Mouse (Mus musculus): Measurements from ENCODE around the gene Diexf.

Diexf gene

DNA sequence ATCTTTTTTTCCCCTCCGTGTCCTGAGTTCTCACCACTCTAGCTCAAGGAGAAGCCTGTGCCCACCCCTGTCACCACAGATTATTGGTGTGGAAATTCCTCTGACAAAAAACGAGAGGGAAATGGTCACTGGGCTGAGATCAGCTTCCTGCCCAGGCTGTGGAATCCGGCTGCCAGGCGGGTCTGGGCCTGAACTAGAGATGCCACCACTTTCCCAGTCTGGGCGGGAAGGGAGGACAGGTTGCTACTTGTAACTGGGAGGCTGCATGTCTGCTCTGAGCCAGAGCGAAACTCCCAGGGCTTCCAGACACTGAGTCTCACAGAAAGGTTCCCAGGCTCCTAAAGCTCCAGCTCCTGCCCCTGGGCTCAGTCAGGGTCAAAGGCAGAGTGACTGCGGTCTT lies 11.0 kb upstream of the Diexf start:
- ATAC-seq (ENCODE audit: insufficient number of reproducible peaks, low FRiP score, low TSS enrichment): no peak

DNA sequence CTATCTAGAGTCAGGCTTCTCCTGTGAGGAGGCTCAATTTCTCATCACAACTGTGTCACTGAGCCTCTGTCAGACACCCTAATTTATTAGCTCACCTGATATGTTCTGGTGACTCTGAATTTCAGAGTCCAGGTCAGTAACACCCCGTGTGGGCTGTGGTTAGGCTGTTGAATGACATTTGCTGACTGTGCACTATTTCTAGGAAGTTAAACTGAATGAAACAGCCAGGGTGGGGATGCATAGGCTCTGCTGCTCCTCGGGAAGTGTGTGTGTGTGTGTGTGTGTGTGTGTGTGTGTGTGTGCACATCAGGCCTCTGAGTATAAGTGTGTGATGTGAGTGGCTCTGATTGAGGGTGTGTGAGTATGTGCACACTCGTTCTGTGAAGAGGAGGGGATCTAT lies 8.6 kb upstream of the Diexf start:
- no peak for ATAC-seq (ENCODE audit: insufficient number of reproducible peaks, low FRiP score, low TSS enrichment)

GRCm38 (mm10) chr1:193138087-193138486 lies 8.0 kb upstream of the Diexf start:
- no peak for ATAC-seq (ENCODE audit: insufficient number of reproducible peaks, low FRiP score, low TSS enrichment)

- ATAC-seq (ENCODE audit: insufficient number of reproducible peaks, low FRiP score, low TSS enrichment): no peak
These were observed 3.7 kb upstream of the Diexf start for GRCm38 (mm10) chr1:193133726-193134125.

DNA sequence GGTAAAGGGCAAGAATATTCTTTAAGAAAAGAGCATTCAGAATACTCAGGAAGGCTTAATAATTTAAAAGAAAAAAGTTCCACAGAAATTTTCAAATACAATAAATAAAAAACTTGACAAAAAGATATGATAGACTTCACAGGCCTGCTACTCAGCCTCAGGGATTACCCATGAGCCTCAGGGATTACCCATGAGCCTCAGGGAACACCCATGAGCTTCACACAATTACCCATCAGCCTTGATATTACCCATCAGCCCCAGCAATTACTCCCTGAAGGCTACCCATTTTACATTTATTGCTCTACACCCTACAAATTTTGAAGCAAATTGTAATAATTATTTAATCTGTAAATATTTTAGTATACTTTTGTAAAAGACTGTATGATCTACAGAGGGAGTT lies 2.3 kb upstream of the Diexf start:
- no peak for ATAC-seq (ENCODE audit: insufficient number of reproducible peaks, low FRiP score, low TSS enrichment)

- ATAC-seq (ENCODE audit: insufficient number of reproducible peaks, low FRiP score, low TSS enrichment): no peak
These were observed 1.4 kb upstream of the Diexf start for GRCm38 (mm10) chr1:193131311-193131948.

GRCm38 (mm10) chr1:193130839-193131238 lies 767 bp upstream of the Diexf start:
- ATAC-seq (ENCODE audit: insufficient number of reproducible peaks, low FRiP score, low TSS enrichment): 0 out of 2 replicates have a peak, but pooled peaks have one; percentile 8

DNA sequence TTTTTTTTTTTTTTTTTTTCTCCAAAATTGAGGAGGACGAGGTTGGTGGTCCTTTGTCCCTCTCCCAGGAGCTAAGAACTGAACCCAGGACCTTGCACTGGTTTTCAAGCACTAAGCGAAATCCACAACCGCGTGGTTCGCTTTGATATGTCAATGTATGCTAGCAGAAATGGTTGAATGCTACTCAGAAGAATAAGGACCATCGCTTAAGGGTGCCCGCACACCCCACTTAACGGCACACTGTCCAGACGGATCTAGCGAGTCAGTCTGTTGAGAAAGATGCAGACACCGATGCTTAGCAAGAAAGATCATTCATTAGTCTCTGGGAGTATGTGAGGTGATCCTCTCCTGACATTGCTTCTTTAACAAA lies 369 bp upstream of the Diexf start:
- ATAC-seq (ENCODE audit: insufficient number of reproducible peaks, low FRiP score, low TSS enrichment): peak; percentile 42

DNA sequence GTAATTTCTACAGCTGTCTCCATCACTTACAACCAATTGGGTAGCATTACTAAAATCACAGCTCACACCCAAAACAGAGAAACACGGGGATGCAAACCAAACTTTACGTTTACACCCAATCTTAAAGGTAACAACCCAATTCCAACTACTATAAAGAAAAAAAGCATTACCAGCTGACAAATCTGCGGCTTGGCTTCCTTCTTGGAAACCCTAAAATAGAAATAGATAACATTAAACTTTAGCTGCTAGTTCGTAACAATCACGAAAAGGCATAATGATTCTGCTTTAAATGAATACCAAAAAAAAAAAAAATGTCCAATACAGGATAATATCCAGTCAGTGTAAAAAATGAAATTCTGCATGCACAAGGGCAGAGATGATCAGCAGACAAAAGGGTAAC lies 751 bp downstream of the Diexf start:
- ATAC-seq (ENCODE audit: insufficient number of reproducible peaks, low FRiP score, low TSS enrichment): no peak

- ATAC-seq (ENCODE audit: insufficient number of reproducible peaks, low FRiP score, low TSS enrichment): no peak
These were observed 2.0 kb downstream of the Diexf start for GRCm38 (mm10) chr1:193128055-193128454.

DNA sequence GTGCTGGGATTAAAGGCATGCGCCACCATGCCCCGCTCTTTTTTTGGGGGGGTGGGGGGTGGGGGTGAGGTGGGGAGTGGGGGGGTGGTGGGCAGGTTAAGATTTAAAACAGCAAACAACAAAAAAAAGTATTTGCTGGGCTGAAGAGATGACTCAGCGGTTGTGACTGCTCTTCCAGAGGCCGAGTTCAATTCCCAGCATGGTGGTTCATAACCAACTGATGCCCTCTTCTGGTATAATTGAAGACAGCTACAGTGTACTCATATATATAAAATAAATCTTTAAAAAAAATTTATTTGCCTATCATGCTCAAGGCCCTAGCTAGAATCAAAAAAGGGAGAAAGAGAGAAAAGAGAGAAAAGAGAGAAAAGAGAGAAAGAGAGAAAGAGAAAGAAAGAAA lies 4.2 kb downstream of the Diexf start:
- no peak for ATAC-seq (ENCODE audit: insufficient number of reproducible peaks, low FRiP score, low TSS enrichment)

- no peak for ATAC-seq (ENCODE audit: insufficient number of reproducible peaks, low FRiP score, low TSS enrichment)
These were observed 6.8 kb downstream of the Diexf start for GRCm38 (mm10) chr1:193123290-193123689.

- no peak for ATAC-seq (ENCODE audit: insufficient number of reproducible peaks, low FRiP score, low TSS enrichment)
These were observed 7.3 kb downstream of the Diexf start for GRCm38 (mm10) chr1:193122793-193123192.

GRCm38 (mm10) chr1:193112093-193112492 lies 18.0 kb downstream of the Diexf start:
- no peak for ATAC-seq (ENCODE audit: insufficient number of reproducible peaks, low FRiP score, low TSS enrichment)

DNA sequence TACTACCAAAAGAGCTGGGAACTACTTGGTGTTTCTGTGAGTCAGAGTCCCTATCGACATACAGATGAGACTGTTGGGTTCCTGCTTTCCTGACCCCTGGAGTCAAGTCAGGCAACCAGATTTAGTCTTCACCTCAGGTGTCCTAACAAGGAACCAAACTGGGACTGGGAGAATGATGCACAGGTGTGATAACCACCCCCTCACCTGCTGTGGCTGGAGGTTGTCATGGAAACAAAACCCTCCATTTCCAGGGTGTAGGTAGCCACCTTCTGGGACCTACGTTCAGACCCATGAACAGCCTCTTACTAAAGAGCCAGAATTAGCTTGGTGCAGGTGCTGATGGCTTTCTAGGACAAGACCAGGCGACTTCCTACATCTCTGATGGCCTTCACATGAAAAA lies 27.1 kb downstream of the Diexf start:
- no peak for ATAC-seq (ENCODE audit: insufficient number of reproducible peaks, low FRiP score, low TSS enrichment)

DNA sequence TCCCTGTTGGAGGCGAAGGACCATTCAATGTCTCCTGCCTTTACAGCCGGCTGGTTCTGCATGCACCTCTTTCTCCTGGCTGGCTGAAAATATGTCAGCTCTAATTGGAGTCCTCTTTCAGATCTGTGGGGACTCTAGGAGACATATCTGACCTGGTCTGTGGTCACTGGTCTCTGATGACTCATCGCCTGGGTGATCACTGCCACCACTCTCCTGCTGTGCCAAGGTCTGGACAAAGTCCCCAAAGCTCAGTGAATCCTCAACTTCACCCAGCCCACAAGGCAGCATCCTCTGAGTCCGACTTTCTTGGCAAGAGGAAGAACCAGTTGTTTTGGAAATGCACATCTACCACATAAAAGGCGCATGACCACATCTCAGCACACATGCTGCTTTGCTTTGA lies 27.5 kb downstream of the Diexf start:
- ATAC-seq (ENCODE audit: insufficient number of reproducible peaks, low FRiP score, low TSS enrichment): peak; percentile 34; the same call in 1 of the 2 replicates

DNA sequence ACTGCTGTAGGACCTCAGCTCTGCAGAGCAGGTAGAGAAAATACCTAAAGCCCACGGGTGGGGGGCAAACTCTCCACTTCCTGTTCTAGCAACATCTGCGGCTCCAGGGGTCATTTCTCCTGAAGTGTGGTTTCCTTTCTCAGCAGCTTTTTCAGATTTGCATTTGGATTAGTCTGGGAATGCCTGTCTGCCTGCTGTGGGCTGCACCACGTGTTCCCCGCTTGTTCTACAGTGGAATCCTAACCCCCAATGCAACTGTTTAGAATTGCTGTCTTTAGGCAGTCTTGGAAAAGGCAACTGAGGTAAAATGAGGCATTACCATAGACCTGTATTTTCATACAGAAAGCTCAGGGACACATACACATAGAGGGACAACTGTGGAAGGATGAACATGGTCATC lies 28.0 kb downstream of the Diexf start:
- no peak for ATAC-seq (ENCODE audit: insufficient number of reproducible peaks, low FRiP score, low TSS enrichment)

GRCm38 (mm10) chr1:193098946-193099345 lies 31.1 kb downstream of the Diexf start:
- ATAC-seq (ENCODE audit: insufficient number of reproducible peaks, low FRiP score, low TSS enrichment): no peak

DNA sequence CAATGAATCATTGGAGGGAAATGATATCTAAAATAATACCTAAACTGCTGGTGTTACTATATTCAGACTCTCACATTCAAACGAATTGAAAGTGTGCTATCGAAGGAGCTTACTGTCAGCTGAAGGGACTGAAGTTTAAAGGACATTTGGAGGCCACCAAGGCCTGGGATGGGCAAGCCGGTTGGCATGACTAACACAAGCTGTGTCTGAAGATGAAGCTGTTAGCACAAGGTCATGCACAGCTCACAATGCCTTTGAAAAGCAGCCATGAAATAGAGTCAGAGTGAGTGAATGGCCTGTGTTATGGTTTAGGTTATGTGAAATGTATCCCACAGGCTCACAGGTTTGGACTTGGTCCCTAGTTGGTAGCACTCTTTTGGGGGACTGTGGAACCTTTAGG lies 36.5 kb downstream of the Diexf start:
- ATAC-seq (ENCODE audit: insufficient number of reproducible peaks, low FRiP score, low TSS enrichment): no peak

DNA sequence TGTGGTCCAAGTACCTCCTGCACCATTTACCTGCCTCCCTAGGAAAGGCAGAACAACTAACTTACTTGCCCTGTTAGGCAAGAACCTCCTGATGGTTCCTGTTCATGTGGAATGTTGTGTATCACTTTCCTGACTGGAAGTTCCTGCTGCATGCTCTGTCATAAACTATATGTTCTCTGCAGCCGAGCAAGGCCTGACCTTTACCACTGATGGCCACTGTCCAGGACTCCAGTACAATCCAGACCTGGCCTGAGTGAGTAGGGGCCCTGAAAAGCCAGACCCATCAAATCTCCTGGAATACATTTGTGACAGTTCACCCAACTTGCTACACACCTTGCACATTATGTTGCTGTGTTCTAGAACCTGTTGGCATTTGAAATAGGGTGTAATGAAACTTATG lies 37.3 kb downstream of the Diexf start:
- no peak for ATAC-seq (ENCODE audit: insufficient number of reproducible peaks, low FRiP score, low TSS enrichment)

DNA sequence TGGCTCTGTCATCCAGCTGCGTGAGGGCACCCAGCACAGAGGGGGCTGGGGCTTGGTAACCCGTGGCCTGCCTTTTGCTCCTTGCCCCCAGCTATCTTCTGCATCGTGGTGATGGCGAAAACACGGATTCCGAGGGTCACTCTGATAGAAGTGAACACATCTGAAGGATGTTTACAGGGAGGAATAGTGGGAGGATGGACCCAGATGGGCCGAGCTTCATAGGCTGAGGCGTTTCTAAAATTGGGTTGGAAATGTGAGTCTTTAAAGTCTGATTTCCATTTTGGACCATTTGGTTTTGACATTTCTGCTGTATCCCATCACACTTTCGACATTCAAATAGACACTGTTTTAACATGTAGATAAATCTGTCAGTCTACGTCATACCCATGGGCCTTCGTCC lies 39.2 kb downstream of the Diexf start:
- no peak for ATAC-seq (ENCODE audit: insufficient number of reproducible peaks, low FRiP score, low TSS enrichment)

DNA sequence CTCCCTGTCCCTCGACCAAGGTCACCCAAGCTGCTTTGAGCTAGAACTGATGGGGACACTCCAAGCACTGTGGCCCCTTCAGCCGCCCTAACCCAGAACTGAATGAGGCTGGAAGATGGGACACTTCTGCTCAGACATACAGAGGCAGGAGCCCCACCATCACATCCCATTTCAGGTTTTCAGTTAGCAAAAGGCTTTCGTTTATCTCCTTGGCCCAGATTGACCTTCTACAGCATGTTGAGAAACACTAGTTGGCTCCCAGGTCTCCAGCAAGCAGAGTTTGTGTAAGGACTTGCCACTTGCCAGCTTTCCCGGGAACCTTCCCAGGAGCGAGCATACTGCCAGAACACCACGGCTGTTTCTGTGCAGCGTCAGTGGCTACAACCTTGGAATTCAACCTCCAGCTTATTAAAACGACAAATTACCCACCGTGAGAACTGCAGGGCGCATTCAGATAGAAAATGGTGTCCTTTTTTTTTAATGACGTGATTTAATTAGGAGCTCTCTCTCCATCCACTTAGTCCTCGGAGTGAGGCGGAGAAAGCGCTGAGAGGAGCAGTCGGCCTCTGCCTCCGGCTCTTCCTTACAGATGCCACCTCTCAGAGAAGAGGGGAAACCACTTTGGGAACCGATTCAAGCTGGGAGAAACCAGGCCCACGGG lies 39.7 kb downstream of the Diexf start:
- ATAC-seq (ENCODE audit: insufficient number of reproducible peaks, low FRiP score, low TSS enrichment): no peak

Data from cerebellum, adult (tissue).